Mouse (Mus musculus) forebrain, embryonic 14.5 days (tissue): ENCODE measurements around the gene Slc4a7. TPM values are rescaled to one million over a fixed set of nuclear protein-coding genes. Genes with fewer than 3 reads are reported as not detected.

Source experiments
- ATAC-seq: fragments of 200-750 bp; cut with Nextera tagmentation; 2 replicates; pipeline ENCODE4 v1.8.0; 2017; ENCODE audit warnings: mild to moderate bottlenecking, moderate library complexity
- DNase-seq: peaks from one replicate; pipeline ENCODE4 v3.0.0-alpha.2; 2015; ENCODE audit warnings: low spot score
- H3K27ac ChIP-seq: fragments of 300-500 bp; sonication (generic); 2 replicates; pipeline ENCODE4 v1.5.1; 2014; ENCODE audit warnings: low read depth, mild to moderate bottlenecking, control low read depth, low read length, moderate library complexity
- H3K27me3 ChIP-seq: fragments of 300-500 bp; sonication (generic); replicated peaks from 2 replicates; pipeline ENCODE4 v1.6.1; 2014; ENCODE audit warnings: low read length, control low read depth, mixed read lengths; ENCODE audit not compliant: control insufficient read depth, insufficient read depth
- H3K36me3 ChIP-seq: fragments of 300-500 bp; sonication (generic); 2 replicates; pipeline ENCODE4 v1.6.1; 2014; ENCODE audit warnings: low read length, control low read depth; ENCODE audit not compliant: control insufficient read depth, insufficient read depth
- H3K4me1 ChIP-seq: fragments of 300-500 bp; sonication (generic); 2 replicates; pipeline ENCODE4 v1.6.1; 2014; ENCODE audit warnings: antibody characterized with exemption, low read length, control low read depth; ENCODE audit not compliant: control insufficient read depth, insufficient read depth
- H3K4me2 ChIP-seq: fragments of 300-500 bp; sonication (generic); 2 replicates; pipeline ENCODE4 v1.6.1; 2014; ENCODE audit warnings: mild to moderate bottlenecking, control low read depth, low read length
- H3K4me3 ChIP-seq: fragments of 300-500 bp; sonication (generic); 2 replicates; pipeline ENCODE4 v1.5.1; 2014; ENCODE audit warnings: low read depth, low read length, control low read depth
- H3K9ac ChIP-seq: fragments of 300-500 bp; sonication (generic); 2 replicates; pipeline ENCODE4 v1.6.1; 2014; ENCODE audit warnings: mild to moderate bottlenecking, low read length, control low read depth, moderate library complexity
- H3K9me3 ChIP-seq: fragments of 300-500 bp; sonication (generic); replicated peaks from 2 replicates; pipeline ENCODE4 v1.6.1; 2016; ENCODE audit warnings: low read length, control low read depth, mixed read lengths; ENCODE audit not compliant: control insufficient read depth
- WGBS: fragments of 180-500 bp; shearing (Covaris S2); extraction: QIAGEN DNeasy Blood & Tissue Kit; methylation state at CpG from one replicate; pipeline ENCODE4 v1.1.7; 2014; 5-methylcytosine and 5-hydroxymethylcytosine counted together
- polyA plus RNA-seq: library from polyadenylated mRNA; unstranded; fragments of >200 nt; fragmentation: Nextera tagmentation; extraction: Ambion mirVana; gene quantifications from 2 replicates; pipeline ENCODE4 v1.2.1, GENCODE M21; 2014

Slc4a7 gene
- polyA plus RNA-seq, 1 experiment from 2014 or later, result 18.5 TPM

DNA sequence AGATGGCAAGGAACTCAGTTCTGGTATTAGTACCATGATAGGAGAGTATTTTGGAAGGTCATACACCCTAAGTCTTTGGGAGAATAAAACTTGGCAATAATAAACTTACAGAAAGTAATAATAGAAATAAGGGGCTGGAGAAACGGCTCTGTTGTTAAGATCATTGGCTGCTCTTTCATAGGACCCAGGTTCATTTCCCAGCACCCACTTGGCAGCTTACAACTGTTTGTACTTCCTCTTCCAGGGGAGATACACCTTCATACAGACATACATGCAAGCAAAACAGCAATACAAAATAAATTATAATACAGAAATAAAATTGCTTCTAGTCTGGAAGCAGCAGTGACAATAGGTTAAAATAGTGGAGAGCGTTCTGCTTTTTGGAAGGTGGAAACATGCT, 2.6 kb downstream of the Slc4a7 start:
- Histone ChIP-seq H3K27ac (no peak overlapping the region), H3K4me2 (peak overlapping the region; percentile 75), H3K4me1 (peaks cover 15% of the 10 kb centered on the region), H3K9ac (peak overlapping the region; percentile 98), H3K9me3 (no peaks in the 10 kb centered on the region), H3K4me3 (peak overlapping the region; percentile 91), H3K27me3 (no peaks in the 10 kb centered on the region), H3K36me3 (0 out of 2 replicates have a peak, but pooled peaks cover 8% of the 10 kb centered on the region)
- DNase-seq (no peak), ATAC-seq (no peak)
- 66% methylated on average over 2 of the region's 2 CpGs for WGBS

DNA sequence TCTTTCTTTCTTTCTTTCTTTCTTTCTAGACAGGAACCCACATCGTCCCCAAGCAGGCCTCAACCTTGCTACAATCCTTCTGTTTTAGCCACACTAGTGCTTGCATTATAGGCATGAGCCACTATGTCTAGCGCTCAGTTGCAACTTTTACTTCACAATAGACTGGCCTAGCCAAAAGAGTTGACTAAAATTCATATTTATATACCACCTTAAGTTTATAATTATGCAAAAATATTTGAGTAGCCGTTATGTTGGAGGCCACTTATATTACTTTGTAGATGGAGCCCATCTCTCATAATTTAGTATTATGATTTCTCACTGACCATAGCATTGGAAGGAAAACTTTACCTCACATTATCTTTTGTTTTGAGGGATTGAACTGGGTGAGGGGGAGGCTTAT, 3.0 kb downstream of the Slc4a7 start:
- WGBS, result 79% methylated on average over 3 of the region's 3 CpGs
- Histone ChIP-seq H3K9ac (peak overlapping the region; percentile 98; the same call in 1 of the 2 replicates), H3K4me2 (peak overlapping the region; percentile 75), H3K36me3 (0 out of 2 replicates have a peak, but pooled peaks cover 8% of the 10 kb centered on the region), H3K27me3 (no peaks in the 10 kb centered on the region), H3K9me3 (no peaks in the 10 kb centered on the region), H3K27ac (no peak overlapping the region), H3K4me3 (no peak overlapping the region), H3K4me1 (peaks cover 15% of the 10 kb centered on the region)
- ATAC-seq, result no peak
- no peak for DNase-seq

DNA sequence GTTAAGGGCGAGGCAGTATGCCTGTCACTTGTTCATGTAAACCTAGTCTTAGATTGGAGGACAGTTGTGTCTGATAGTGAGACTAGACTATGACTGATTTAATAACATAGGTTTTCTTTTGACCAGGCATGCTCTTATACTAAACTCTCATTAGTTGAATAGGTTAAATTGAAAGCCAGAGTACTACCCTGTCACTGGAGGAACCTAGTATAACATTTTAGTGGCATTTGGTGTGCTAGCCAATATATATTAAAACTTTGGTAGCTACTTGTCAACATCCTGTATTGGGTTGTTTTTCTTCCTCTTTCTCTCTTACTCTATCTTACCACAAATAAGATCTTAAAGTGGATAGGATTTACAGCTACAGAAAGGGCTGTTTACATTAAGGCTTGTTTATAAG, 4.3 kb downstream of the Slc4a7 start:
- Histone ChIP-seq H3K4me2 (0 out of 2 replicates have a peak overlapping the region, but pooled peaks have one; percentile 4), H3K9ac (no peak overlapping the region), H3K36me3 (peaks cover 15% of the 10 kb centered on the region), H3K27ac (no peak overlapping the region), H3K9me3 (no peaks in the 10 kb centered on the region), H3K4me1 (peaks cover 15% of the 10 kb centered on the region), H3K4me3 (no peak overlapping the region), H3K27me3 (no peaks in the 10 kb centered on the region)
- DNase-seq, result no peak
- no peak for ATAC-seq
- 86% methylated on average over 1 of the region's 1 CpGs for WGBS

GRCm38 (mm10) chr14:14707061-14707460, 5.0 kb downstream of the Slc4a7 start:
- no peak overlapping the region for H3K4me2 ChIP-seq
- no peak for ATAC-seq
- no peak overlapping the region for H3K4me3 ChIP-seq

GRCm38 (mm10) chr14:14709021-14709420, 6.9 kb downstream of the Slc4a7 start:
- Histone ChIP-seq H3K4me2 (no peak overlapping the region), H3K27ac (no peak overlapping the region), H3K36me3 (peaks cover 15% of the 10 kb centered on the region), H3K4me1 (peaks cover 15% of the 10 kb centered on the region), H3K4me3 (no peak overlapping the region), H3K9ac (no peak overlapping the region), H3K9me3 (no peaks in the 10 kb centered on the region), H3K27me3 (no peaks in the 10 kb centered on the region)
- ATAC-seq, result no peak
- WGBS, result 97% methylated on average over 1 of the region's 1 CpGs
- no peak for DNase-seq

More at GRCm38 (mm10) chr14:14707061-14707460, 5.0 kb downstream of the Slc4a7 start:
- Histone ChIP-seq H3K36me3 (peaks cover 15% of the 10 kb centered on the region), H3K27ac (no peak overlapping the region), H3K9ac (no peak overlapping the region), H3K27me3 (no peaks in the 10 kb centered on the region), H3K9me3 (no peaks in the 10 kb centered on the region), H3K4me1 (peaks cover 15% of the 10 kb centered on the region)
- WGBS, result 21% methylated on average over 1 of the region's 1 CpGs
- no peak for DNase-seq

GRCm38 (mm10) chr14:14714130-14714529, 12.1 kb downstream of the Slc4a7 start:
- no peaks in the 10 kb centered on the region for H3K27me3 ChIP-seq
- DNase-seq (peak; percentile 53), ATAC-seq (peak; percentile 73)
- H3K9ac ChIP-seq, result no peak overlapping the region
- no peaks in the 10 kb centered on the region for H3K9me3 ChIP-seq
- no peak overlapping the region for H3K27ac ChIP-seq
- H3K36me3 ChIP-seq, result peaks cover 7% of the 10 kb centered on the region
- no peak overlapping the region for H3K4me2 ChIP-seq
- H3K4me3 ChIP-seq, result no peak overlapping the region
- no peaks in the 10 kb centered on the region for H3K4me1 ChIP-seq

GRCm38 (mm10) chr14:14715794-14716193, 13.7 kb downstream of the Slc4a7 start:
- 97% methylated on average over 2 of the region's 2 CpGs for WGBS
- ATAC-seq, result no peak
- H3K4me1 ChIP-seq, result no peaks in the 10 kb centered on the region

GRCm38 (mm10) chr14:14716843-14717242, 14.8 kb downstream of the Slc4a7 start:
- no peak overlapping the region for H3K27ac ChIP-seq
- no peak overlapping the region for H3K4me3 ChIP-seq
- no peaks in the 10 kb centered on the region for H3K27me3 ChIP-seq
- WGBS, result 73% methylated on average over 6 of the region's 6 CpGs
- H3K4me1 ChIP-seq, result no peaks in the 10 kb centered on the region
- DNase-seq (no peak), ATAC-seq (no peak)
- H3K9ac ChIP-seq, result no peak overlapping the region
- no peaks in the 10 kb centered on the region for H3K36me3 ChIP-seq
- H3K4me2 ChIP-seq, result no peak overlapping the region
- H3K9me3 ChIP-seq, result no peaks in the 10 kb centered on the region

More at GRCm38 (mm10) chr14:14715794-14716193, 13.7 kb downstream of the Slc4a7 start:
- no peaks in the 10 kb centered on the region for H3K27me3 ChIP-seq
- no peak overlapping the region for H3K27ac ChIP-seq
- H3K36me3 ChIP-seq, result peaks cover 5% of the 10 kb centered on the region
- no peaks in the 10 kb centered on the region for H3K9me3 ChIP-seq
- no peak overlapping the region for H3K9ac ChIP-seq
- no peak for DNase-seq
- no peak overlapping the region for H3K4me3 ChIP-seq
- H3K4me2 ChIP-seq, result no peak overlapping the region

DNA sequence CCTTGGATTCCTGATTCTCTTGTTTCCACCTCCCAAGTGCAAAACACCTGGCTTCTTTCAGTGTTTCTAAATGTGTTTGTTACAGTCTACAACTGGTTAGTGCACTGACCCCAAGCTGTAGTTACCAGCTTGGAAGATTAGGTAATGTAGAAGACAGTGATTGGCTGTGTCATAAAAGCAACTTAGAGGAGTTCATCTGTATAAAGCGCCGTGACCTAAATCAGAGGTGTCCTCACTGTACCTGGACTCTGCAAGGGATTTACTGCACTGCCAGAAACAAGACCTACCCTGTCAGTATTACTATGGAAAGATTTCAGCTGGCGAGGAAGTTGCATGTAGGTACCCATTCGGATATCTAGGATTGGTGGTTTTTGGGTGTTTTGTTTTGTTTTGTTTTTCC, 16.5 kb downstream of the Slc4a7 start:
- WGBS, result 93% methylated on average over 4 of the region's 4 CpGs
- Histone ChIP-seq H3K4me3 (no peak overlapping the region), H3K9me3 (no peaks in the 10 kb centered on the region)

More for the DNA sequence above, 16.5 kb downstream of the Slc4a7 start:
- no peak overlapping the region for H3K27ac ChIP-seq
- no peak overlapping the region for H3K4me2 ChIP-seq
- H3K36me3 ChIP-seq, result no peaks in the 10 kb centered on the region
- no peaks in the 10 kb centered on the region for H3K27me3 ChIP-seq
- no peaks in the 10 kb centered on the region for H3K4me1 ChIP-seq
- DNase-seq (no peak), ATAC-seq (no peak)
- H3K9ac ChIP-seq, result no peak overlapping the region
